Mouse (Mus musculus) fibroblast of lung, adult 2 months (primary cell): ENCODE results near the gene Slc25a29.
"Not testable (repeated sequence)": the region's sequence is repeated elsewhere in the genome, so short reads cannot be mapped to it uniquely, and the experiment has no call there.

ENCODE experiments used
- DNase-seq: peaks from one replicate; pipeline ENCODE4 v3.0.0-alpha.2; 2011; ENCODE audit warnings: low read depth

The Slc25a29 gene

GRCm38 (mm10) chr12:108835840-108836409, at the start of gene Slc25a29, which contains the start of gene Slc25a47:
TSS of gene Slc25a29 (minus strand) at chr12:108835883.
TSS of gene Slc25a47 (plus strand) at chr12:108836046.
- DNase-seq: peak; percentile 89

GRCm38 (mm10) chr12:108882776-108883175, 47.1 kb upstream of the Slc25a29 start:
- DNase-seq: no peak

- no peak for DNase-seq
Measured at GRCm38 (mm10) chr12:108881192-108881591, 45.5 kb upstream of the Slc25a29 start.

GRCm38 (mm10) chr12:108880606-108881005, 44.9 kb upstream of the Slc25a29 start:
- DNase-seq: no peak

GRCm38 (mm10) chr12:108879138-108879537, 43.5 kb upstream of the Slc25a29 start:
- DNase-seq: no peak

GRCm38 (mm10) chr12:108873122-108873521, 37.4 kb upstream of the Slc25a29 start:
- no peak for DNase-seq

- no peak for DNase-seq
Measured at GRCm38 (mm10) chr12:108869575-108869974, 33.9 kb upstream of the Slc25a29 start.

- no peak for DNase-seq
Measured at GRCm38 (mm10) chr12:108865007-108865494, 29.4 kb upstream of the Slc25a29 start.

- no peak for DNase-seq
Measured at GRCm38 (mm10) chr12:108858486-108858885, 22.8 kb upstream of the Slc25a29 start.

GRCm38 (mm10) chr12:108857589-108858184, 22.0 kb upstream of the Slc25a29 start:
- peak; percentile 49 for DNase-seq

- DNase-seq: no peak
Measured at GRCm38 (mm10) chr12:108857109-108857508, 21.4 kb upstream of the Slc25a29 start.

- DNase-seq: no peak
Measured at GRCm38 (mm10) chr12:108856186-108856585, 20.5 kb upstream of the Slc25a29 start.

GRCm38 (mm10) chr12:108855081-108855480, 19.4 kb upstream of the Slc25a29 start:
- DNase-seq: no peak

GRCm38 (mm10) chr12:108852822-108853221, 17.1 kb upstream of the Slc25a29 start:
- no peak for DNase-seq

- no peak for DNase-seq
Measured at GRCm38 (mm10) chr12:108850886-108851285, 15.2 kb upstream of the Slc25a29 start.

- no peak for DNase-seq
Measured at GRCm38 (mm10) chr12:108850129-108850528, 14.4 kb upstream of the Slc25a29 start.

GRCm38 (mm10) chr12:108849488-108850022, 13.9 kb upstream of the Slc25a29 start:
- DNase-seq: no peak

- DNase-seq: not testable (repeated sequence)
Measured at GRCm38 (mm10) chr12:108848033-108848432, 12.3 kb upstream of the Slc25a29 start.

- no peak for DNase-seq
Measured at GRCm38 (mm10) chr12:108842663-108843062, 7.0 kb upstream of the Slc25a29 start.

- DNase-seq: no peak
Measured at GRCm38 (mm10) chr12:108841181-108841580, 5.5 kb upstream of the Slc25a29 start.

GRCm38 (mm10) chr12:108836722-108837121, 1.0 kb upstream of the Slc25a29 start:
- DNase-seq: no peak

GRCm38 (mm10) chr12:108835208-108835839, 359 bp downstream of the Slc25a29 start:
- DNase-seq: no peak

GRCm38 (mm10) chr12:108834786-108835185, 897 bp downstream of the Slc25a29 start:
- no peak for DNase-seq
